Mouse (Mus musculus) testis, postnatal 14 days (tissue): ENCODE results near the gene Eps8l2.

ENCODE experiments used
- DNase-seq: peaks from one replicate; pipeline ENCODE4 v3.0.0; 2021; ENCODE audit warnings: low spot score

The Eps8l2 gene

GRCm38 (mm10) chr7:141330706-141331105 is 8.0 kb upstream of the Eps8l2 start:
- DNase-seq = no peak

- DNase-seq = no peak
Observed at GRCm38 (mm10) chr7:141331990-141332389, 6.7 kb upstream of the Eps8l2 start.

- no peak for DNase-seq
Observed at GRCm38 (mm10) chr7:141335044-141335579, 3.6 kb upstream of the Eps8l2 start.

- no peak for DNase-seq
Observed at GRCm38 (mm10) chr7:141335682-141336081, 3.0 kb upstream of the Eps8l2 start.

GRCm38 (mm10) chr7:141336296-141336695 is 2.4 kb upstream of the Eps8l2 start:
- DNase-seq = no peak

GRCm38 (mm10) chr7:141337716-141338416 is 814 bp upstream of the Eps8l2 start:
- no peak for DNase-seq

GRCm38 (mm10) chr7:141339215-141339920 is 688 bp downstream of the Eps8l2 start:
- no peak for DNase-seq

GRCm38 (mm10) chr7:141340023-141340422 is 1.3 kb downstream of the Eps8l2 start:
- DNase-seq = no peak

- no peak for DNase-seq
Observed at GRCm38 (mm10) chr7:141340476-141340875, 1.8 kb downstream of the Eps8l2 start.

- no peak for DNase-seq
Observed at GRCm38 (mm10) chr7:141341689-141342226, 3.1 kb downstream of the Eps8l2 start.

- DNase-seq = no peak
Observed at GRCm38 (mm10) chr7:141343230-141343629, 4.5 kb downstream of the Eps8l2 start.

- no peak for DNase-seq
Observed at GRCm38 (mm10) chr7:141343696-141344095, 5.0 kb downstream of the Eps8l2 start.

- no peak for DNase-seq
Observed at GRCm38 (mm10) chr7:141344787-141345186, 6.1 kb downstream of the Eps8l2 start.

GRCm38 (mm10) chr7:141351061-141351460 is 12.4 kb downstream of the Eps8l2 start:
- no peak for DNase-seq

GRCm38 (mm10) chr7:141355051-141355450 is 16.4 kb downstream of the Eps8l2 start:
- DNase-seq = no peak

- no peak for DNase-seq
Observed at GRCm38 (mm10) chr7:141355626-141356326, 17.1 kb downstream of the Eps8l2 start.

- DNase-seq = no peak
Observed at GRCm38 (mm10) chr7:141356971-141357370, 18.3 kb downstream of the Eps8l2 start.

GRCm38 (mm10) chr7:141361510-141361909 is 22.8 kb downstream of the Eps8l2 start:
- peak; percentile 69 for DNase-seq

- peak; percentile 62 for DNase-seq
Observed at GRCm38 (mm10) chr7:141363106-141363751, 24.5 kb downstream of the Eps8l2 start.

GRCm38 (mm10) chr7:141363752-141364125 is 25.1 kb downstream of the Eps8l2 start:
- DNase-seq = no peak

- no peak for DNase-seq
Observed at GRCm38 (mm10) chr7:141364349-141365048, 25.8 kb downstream of the Eps8l2 start.
